Mouse (Mus musculus) hindbrain, embryonic 12.5 days (tissue): Measurements from ENCODE around the gene Bst2. TPM values are rescaled to one million over a fixed set of nuclear protein-coding genes. Genes with fewer than 3 reads are reported as not detected.
A peak's percentile ranks its signal among the peaks of the same experiment; 100 is the strongest.

Experiments
- ATAC-seq: fragments of 200-750 bp; cut with Nextera tagmentation; 2 replicates; pipeline ENCODE4 v1.8.0; 2017; ENCODE audit warnings: moderate TSS enrichment; ENCODE audit not compliant: low FRiP score
- H3K27ac ChIP-seq: fragments of 300-500 bp; sonication (generic); 2 replicates; pipeline ENCODE4 v1.5.1; 2016; ENCODE audit warnings: mild to moderate bottlenecking
- H3K27me3 ChIP-seq: fragments of 300-500 bp; sonication (generic); 2 replicates; pipeline ENCODE4 v1.6.1; 2016; ENCODE audit warnings: mild to moderate bottlenecking
- H3K36me3 ChIP-seq: fragments of 300-500 bp; sonication (generic); 2 replicates; pipeline ENCODE4 v1.6.1; 2016; ENCODE audit warnings: mild to moderate bottlenecking
- H3K4me1 ChIP-seq: fragments of 300-500 bp; sonication (generic); 2 replicates; pipeline ENCODE4 v1.6.1; 2016
- H3K4me2 ChIP-seq: fragments of 300-500 bp; sonication (generic); replicated peaks from 2 replicates; pipeline ENCODE4 v1.6.1; 2016; ENCODE audit warnings: mild to moderate bottlenecking
- H3K4me3 ChIP-seq: fragments of 300-500 bp; sonication (generic); 2 replicates; pipeline ENCODE4 v1.5.1; 2016; ENCODE audit warnings: mild to moderate bottlenecking
- H3K9ac ChIP-seq: fragments of 300-500 bp; sonication (generic); 2 replicates; pipeline ENCODE4 v1.6.1; 2016; ENCODE audit warnings: mild to moderate bottlenecking, moderate library complexity
- H3K9me3 ChIP-seq: fragments of 300-500 bp; sonication (generic); replicated peaks from 2 replicates; pipeline ENCODE4 v1.6.1; 2016; ENCODE audit warnings: mild to moderate bottlenecking
- WGBS: fragments of 180-500 bp; shearing (Covaris S2); methylation state at CpG from one replicate; pipeline ENCODE4 v1.1.7; 2016; 5-methylcytosine and 5-hydroxymethylcytosine counted together
- polyA plus RNA-seq: library from polyadenylated mRNA; unstranded; fragments of >200 nt; fragmentation: Nextera tagmentation; extraction: Ambion mirVana; gene quantifications from 2 replicates; pipeline ENCODE4 v1.2.1, GENCODE M21; 2016

The Bst2 gene
- polyA plus RNA-seq, 1 experiment from 2014 or later, result 12.9 TPM

DNA sequence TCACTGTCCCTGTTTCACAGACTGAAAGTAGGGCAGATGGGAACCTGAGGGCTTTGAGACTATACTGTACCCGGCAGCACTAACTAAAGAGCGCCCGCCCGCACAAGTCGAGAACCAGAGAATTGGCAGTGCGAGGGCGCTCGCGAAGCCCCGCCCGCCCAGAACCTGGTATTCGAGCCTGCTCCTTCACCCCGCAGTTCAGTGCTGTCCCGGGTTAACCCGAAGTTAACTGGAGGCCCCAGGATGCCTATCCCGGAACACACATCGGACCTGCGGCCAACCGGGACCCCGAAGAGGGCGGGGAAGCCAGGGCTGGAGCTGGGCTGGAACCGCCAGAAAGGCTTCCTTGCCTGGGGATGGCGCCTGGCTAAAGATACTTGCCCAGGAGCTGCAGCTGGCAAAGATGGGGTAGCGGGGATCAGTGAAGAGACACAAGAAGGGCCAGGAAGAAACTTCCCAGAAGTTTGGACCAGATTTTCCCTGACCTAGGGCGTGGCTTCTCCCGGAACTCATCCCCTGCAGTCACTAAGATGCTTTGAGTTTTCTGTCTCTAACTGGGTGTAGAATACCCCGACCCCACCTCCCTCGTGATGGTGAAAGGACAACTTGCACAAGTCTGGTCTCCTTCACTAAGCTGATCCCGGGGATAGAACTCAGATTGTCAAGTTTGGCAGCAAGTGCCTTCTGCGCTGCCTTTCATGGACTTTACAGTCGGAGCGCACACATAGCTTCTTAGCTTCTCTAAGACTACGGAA is 49.4 kb downstream of the Bst2 start, which contains the start of gene Gtpbp3:
Gene Gtpbp3 (plus strand): TSS at position 413 of the 755 bp plus-strand sequence.
- Histone ChIP-seq H3K4me2 (peak within 1 kb of the TSS; percentile 100), H3K4me1 (peaks cover 33% of the 10 kb centered on the region), H3K4me3 (peak within 1 kb of the TSS; percentile 85), H3K27ac (peak within 1 kb of the TSS; percentile 79), H3K9ac (peak within 1 kb of the TSS; percentile 87), H3K36me3 (peaks cover 40% of the 10 kb centered on the region), H3K9me3 (no peaks in the 10 kb centered on the region), H3K27me3 (no peaks in the 10 kb centered on the region)
- WGBS, result under 1% methylated on average over 33 of the region's 33 CpGs
- ATAC-seq, result peak; percentile 17; the same call in 1 of the 2 replicates

DNA sequence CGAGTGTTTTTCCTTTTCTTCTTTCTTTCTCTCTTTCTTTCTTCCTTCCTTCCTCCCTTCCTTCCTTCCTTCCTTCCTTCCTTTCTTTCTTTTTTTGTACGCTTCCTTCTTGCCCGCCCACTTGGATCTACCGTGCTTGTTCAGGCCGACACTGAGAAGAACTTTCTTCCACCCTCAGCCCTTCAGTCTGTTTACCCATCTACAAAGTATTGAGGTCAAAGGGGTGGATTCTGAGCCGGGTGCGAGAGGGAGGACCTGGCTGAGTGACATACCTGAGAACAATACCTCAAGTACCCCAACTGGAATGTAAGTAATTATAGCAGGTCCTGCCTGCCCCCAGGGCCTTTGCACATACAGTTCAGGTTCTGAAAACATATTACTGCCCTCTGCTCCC is 51.1 kb downstream of the Bst2 start:
- no peak for ATAC-seq
- WGBS, result 16% methylated on average over 7 of the region's 7 CpGs
- Histone ChIP-seq H3K9ac (peak overlapping the region; percentile 95), H3K4me2 (peak overlapping the region; percentile 63), H3K4me1 (peaks cover 37% of the 10 kb centered on the region), H3K27ac (peak overlapping the region; percentile 90), H3K4me3 (peak overlapping the region; percentile 81), H3K9me3 (no peaks in the 10 kb centered on the region), H3K36me3 (peaks cover 40% of the 10 kb centered on the region), H3K27me3 (0 out of 2 replicates have a peak, but pooled peaks cover 1% of the 10 kb centered on the region)

DNA sequence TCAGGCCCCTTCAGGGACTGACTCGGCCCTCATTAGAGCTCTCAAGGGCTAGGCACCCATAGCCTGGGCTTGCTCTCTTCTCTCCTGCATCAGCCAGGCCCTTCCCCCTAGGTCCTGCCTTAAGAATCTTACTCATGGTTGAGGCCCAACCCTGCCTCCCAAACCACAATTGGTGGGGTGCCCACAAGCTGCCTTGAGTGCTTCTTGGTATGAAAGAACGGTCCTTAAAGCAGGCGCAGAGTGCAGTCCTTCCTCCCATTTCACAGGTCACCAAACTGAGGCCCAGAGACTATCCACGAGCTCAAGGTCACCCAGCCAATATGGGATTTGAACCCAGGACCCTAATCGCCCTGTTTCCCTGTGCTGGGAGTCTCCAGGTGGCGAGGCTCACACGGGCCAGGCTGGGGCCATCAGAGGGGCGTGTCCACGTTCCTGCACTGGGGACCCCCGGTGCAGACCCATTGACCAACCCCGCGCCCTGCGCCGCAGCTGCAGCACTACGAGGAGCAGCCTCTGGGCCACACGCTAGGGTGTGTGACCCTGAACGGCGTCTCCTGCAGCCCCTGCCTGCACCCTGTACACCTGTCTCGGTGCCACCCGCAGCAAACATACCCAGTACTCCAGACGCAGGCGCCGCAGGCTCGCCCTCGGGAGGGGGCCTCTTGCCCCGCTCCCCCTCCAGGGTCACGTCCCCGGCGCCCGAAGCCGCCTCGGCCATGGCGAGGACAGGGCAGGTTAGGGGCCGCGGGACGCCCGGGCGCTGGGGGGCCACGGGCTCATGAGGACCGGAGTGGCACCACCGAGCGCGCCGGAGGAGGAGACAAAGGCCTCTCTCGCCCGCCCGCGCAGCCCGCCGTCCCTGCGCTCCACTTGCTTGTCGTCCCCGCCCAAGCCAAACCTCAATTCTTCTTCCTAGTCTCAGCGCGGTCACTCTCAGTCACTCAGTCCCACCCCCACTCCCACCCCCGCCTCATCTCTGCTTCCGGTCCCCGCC is 51.8 kb downstream of the Bst2 start, which contains the start of gene Ano8:
Gene Ano8 (minus strand): TSS at position 822 of the 994 bp plus-strand sequence.
- peak within 1 kb of the TSS; percentile 95 for H3K9ac ChIP-seq
- peak; percentile 84 for ATAC-seq
- peak within 1 kb of the TSS; percentile 81 for H3K4me3 ChIP-seq
- peak within 1 kb of the TSS; percentile 90 for H3K27ac ChIP-seq
- H3K4me2 ChIP-seq, result peak within 1 kb of the TSS; percentile 63
- 0 out of 2 replicates have a peak, but pooled peaks cover 6% of the 10 kb centered on the region for H3K27me3 ChIP-seq
- H3K36me3 ChIP-seq, result peaks cover 40% of the 10 kb centered on the region
- 6% methylated on average over 56 of the region's 58 CpGs for WGBS
- no peaks in the 10 kb centered on the region for H3K9me3 ChIP-seq
- H3K4me1 ChIP-seq, result peaks cover 44% of the 10 kb centered on the region

DNA sequence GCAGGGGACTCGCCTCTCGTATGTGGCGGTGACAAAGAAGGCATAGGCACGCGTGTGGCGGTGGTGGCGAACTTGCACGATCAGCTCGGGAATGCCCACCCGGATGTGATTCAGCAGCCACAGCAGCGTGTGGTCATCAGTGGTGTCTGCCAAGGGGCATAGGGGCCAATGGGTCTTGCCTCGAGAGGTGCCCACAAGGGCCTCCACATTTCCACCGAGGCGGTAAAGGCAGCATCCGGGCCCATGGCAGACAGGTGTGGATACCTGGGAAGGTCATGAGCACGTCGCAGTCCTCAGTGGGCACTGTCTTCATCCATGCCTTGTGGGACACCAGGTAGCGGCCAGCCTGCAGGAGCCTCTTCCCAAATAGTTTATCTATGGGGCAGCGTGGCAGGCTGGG is 52.5 kb downstream of the Bst2 start:
- 91% methylated on average over 19 of the region's 19 CpGs for WGBS
- Histone ChIP-seq H3K9me3 (no peaks in the 10 kb centered on the region), H3K4me2 (peak overlapping the region; percentile 63), H3K4me1 (peaks cover 42% of the 10 kb centered on the region), H3K27ac (no peak overlapping the region), H3K36me3 (peaks cover 47% of the 10 kb centered on the region), H3K27me3 (0 out of 2 replicates have a peak, but pooled peaks cover 6% of the 10 kb centered on the region), H3K4me3 (peak overlapping the region; percentile 81), H3K9ac (peak overlapping the region; percentile 95; the same call in 1 of the 2 replicates)
- ATAC-seq, result no peak

Other genes with a start within 250 kb of the Bst2 start
- 80.8 and 82.4 TPM in 2 replicates for gene Use1, start 170.6 kb downstream of the Bst2 start, polyA plus RNA-seq
- 5.8 and 6.7 TPM in 2 replicates for gene Ocel1, start 166.2 kb downstream of the Bst2 start, polyA plus RNA-seq
- 61.2 and 65.2 TPM in 2 replicates for gene Nr2f6, start 155.5 kb downstream of the Bst2 start, polyA plus RNA-seq
- 5.7 and 6.8 TPM in 2 replicates for gene Ushbp1, start 141.7 kb downstream of the Bst2 start, polyA plus RNA-seq
- gene Babam1, start 140.6 kb downstream of the Bst2 start, polyA plus RNA-seq, result 91.1 and 104 TPM in 2 replicates
- 22.0 and 26.4 TPM in 2 replicates for gene Ankle1, start 131.4 kb downstream of the Bst2 start, polyA plus RNA-seq
- 107 and 108 TPM in 2 replicates for gene Abhd8, start 73.8 kb downstream of the Bst2 start, polyA plus RNA-seq
- gene Mrpl34, start 72.5 kb downstream of the Bst2 start, polyA plus RNA-seq, result 194 and 214 TPM in 2 replicates
- gene Dda1, start 68.3 kb downstream of the Bst2 start, polyA plus RNA-seq, result 155 and 161 TPM in 2 replicates
- 18.0 and 19.6 TPM in 2 replicates for gene Ano8, start 51.5 kb downstream of the Bst2 start, polyA plus RNA-seq
- gene Gtpbp3, start 49.4 kb downstream of the Bst2 start, polyA plus RNA-seq, result 15.3 and 16.5 TPM in 2 replicates
- 39.7 and 42.4 TPM in 2 replicates for gene Plvap, start 25.7 kb downstream of the Bst2 start, polyA plus RNA-seq
- gene Ccdc194, start 11.7 kb downstream of the Bst2 start, polyA plus RNA-seq, result 0.67 and 0.70 TPM in 2 replicates
- 51.7 and 58.4 TPM in 2 replicates for gene Mvb12a, start 5.5 kb upstream of the Bst2 start, polyA plus RNA-seq
- gene Tmem221, start 21.4 kb upstream of the Bst2 start, polyA plus RNA-seq, result 0.18 and 0.56 TPM in 2 replicates
- not detected in 2 replicates for gene Nxnl1, start 29.1 kb upstream of the Bst2 start, polyA plus RNA-seq
- gene Slc27a1, start 31.4 kb upstream of the Bst2 start, polyA plus RNA-seq, result 51.3 and 54.8 TPM in 2 replicates
- gene Pgls, start 54.7 kb upstream of the Bst2 start, polyA plus RNA-seq, result 197 and 202 TPM in 2 replicates
- gene Fam129c, start 60.2 kb upstream of the Bst2 start, polyA plus RNA-seq, result 5.3 and 6.3 TPM in 2 replicates
- 63.7 and 65.9 TPM in 2 replicates for gene Colgalt1, start 73.5 kb upstream of the Bst2 start, polyA plus RNA-seq
- 13.9 and 16.1 TPM in 2 replicates for gene Unc13a, start 134.3 kb upstream of the Bst2 start, polyA plus RNA-seq
- 3.7 and 3.8 TPM in 2 replicates for gene Jak3, start 138.8 kb upstream of the Bst2 start, polyA plus RNA-seq
- gene Insl3, start 151.8 kb upstream of the Bst2 start, polyA plus RNA-seq, result 0.69 TPM in 1 of 2 replicates, not detected in the other
- 0.59 and 0.86 TPM in 2 replicates for gene B3gnt3, start 164.3 kb upstream of the Bst2 start, polyA plus RNA-seq
- gene Fcho1, start 188.3 kb upstream of the Bst2 start, polyA plus RNA-seq, result 38.4 and 39.4 TPM in 2 replicates